Comparison of ENCODE assay signal across 8 mouse cellular contexts in the genomic region with DNA sequence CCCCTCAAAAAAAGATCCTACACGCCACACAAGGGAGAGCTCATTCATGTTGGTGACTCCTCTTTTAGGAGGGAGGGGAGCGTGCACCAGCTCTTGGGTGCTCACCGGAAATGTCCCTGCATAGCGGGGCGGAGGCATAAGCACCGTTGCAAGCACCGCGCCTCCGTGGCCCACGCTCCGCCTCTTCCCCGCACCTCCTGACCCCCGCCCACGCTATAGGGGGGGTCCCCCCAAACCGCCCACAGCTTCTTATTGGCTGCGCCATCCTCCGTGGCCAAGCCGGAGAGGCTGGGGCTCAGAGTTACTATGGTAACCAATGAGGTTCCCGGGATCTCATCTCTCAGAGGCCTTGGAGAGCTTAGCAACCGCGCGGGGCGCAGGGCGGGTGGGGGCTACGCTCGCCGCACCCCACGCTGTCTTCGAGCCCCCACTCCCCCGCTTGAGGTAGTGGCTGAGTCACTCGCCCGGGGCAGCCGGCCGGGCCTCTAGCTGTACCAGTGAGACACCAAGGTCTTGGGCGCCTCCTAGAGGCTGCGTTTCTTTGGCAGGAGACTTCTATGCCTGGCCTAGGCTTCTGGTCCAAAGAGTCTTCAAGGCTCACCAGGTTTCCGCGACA. TPM values are rescaled to one million over a fixed set of nuclear protein-coding genes. Genes with fewer than 3 reads are reported as not detected.
DNase-seq lines count a peak whose midpoint lies in the region; ATAC-seq and TF ChIP-seq lines count a peak whose summit lies in the region.

No protein-coding gene starts in this region.

- no peak for TF ChIP-seq POLR2A in brain, embryonic 14.5 days (IDR thresholded peaks at IDR 0.05; ENCODE audit: borderline replicate concordance, extremely low read depth, insufficient read depth, insufficient read length, poor library complexity, severe bottlenecking)

- 0 out of 2 replicates have a peak, but pooled peaks have one; percentile 12 for ATAC-seq in heart, embryonic 12.5 days (ENCODE audit: insufficient number of reproducible peaks, low FRiP score)
- ATAC-seq in kidney, embryonic 16.5 days (ENCODE audit: low FRiP score, low TSS enrichment): peak; percentile 53
- peak; percentile 48 for ATAC-seq in monocyte, adult 5-6 weeks (replicated peaks; ENCODE audit: insufficient number of reproducible peaks, low FRiP score, low TSS enrichment, poor library complexity, severe bottlenecking)

- no peak overlapping the region for H3K27ac ChIP-seq in heart, embryonic 12.5 days (ENCODE audit: poor library complexity, severe bottlenecking)
- H3K27ac ChIP-seq in kidney, embryonic 16.5 days (ENCODE audit: low read length): peak overlapping the region; percentile 41; the same call in 1 of the 2 replicates

- H3K4me3 ChIP-seq in erythroblast, embryonic 14.5 days (replicated peaks): peak overlapping the region; percentile 30
- peak overlapping the region; percentile 61 for H3K4me3 ChIP-seq in heart, embryonic 12.5 days
- H3K4me3 ChIP-seq in kidney, embryonic 16.5 days (ENCODE audit: low read length): peak overlapping the region; percentile 76

- H3K4me2 ChIP-seq in heart, embryonic 12.5 days: peak overlapping the region; percentile 96
- peak overlapping the region; percentile 90 for H3K4me2 ChIP-seq in kidney, embryonic 16.5 days (replicated peaks; ENCODE audit: low read depth, low read length)

- H3K9me3 ChIP-seq in erythroblast, embryonic 14.5 days (ENCODE audit: control insufficient read depth, low read length): peaks cover 45% of the 10 kb centered on the region
- H3K9me3 ChIP-seq in heart, embryonic 12.5 days (replicated peaks): no peaks in the 10 kb centered on the region
- H3K9me3 ChIP-seq in kidney, embryonic 16.5 days (ENCODE audit: low read length): no peaks in the 10 kb centered on the region

- no peaks in the 10 kb centered on the region for H3K36me3 ChIP-seq in erythroblast, embryonic 14.5 days (ENCODE audit: control insufficient read depth)
- H3K36me3 ChIP-seq in heart, embryonic 12.5 days: peaks cover 7% of the 10 kb centered on the region; the same call in 1 of the 2 replicates
- 0 out of 2 replicates have a peak, but pooled peaks cover 5% of the 10 kb centered on the region for H3K36me3 ChIP-seq in kidney, embryonic 16.5 days (ENCODE audit: insufficient read depth, low read length)

- H3K27me3 ChIP-seq in erythroblast, embryonic 14.5 days (ENCODE audit: control insufficient read depth): peaks cover 99% of the 10 kb centered on the region
- H3K27me3 ChIP-seq in heart, embryonic 12.5 days (replicated peaks): peaks cover 70% of the 10 kb centered on the region
- H3K27me3 ChIP-seq in kidney, embryonic 16.5 days (ENCODE audit: insufficient read depth, low read length): peaks cover 66% of the 10 kb centered on the region

- no peak overlapping the region for H3K9ac ChIP-seq in heart, embryonic 12.5 days
- peak overlapping the region; percentile 20; the same call in 1 of the 2 replicates for H3K9ac ChIP-seq in kidney, embryonic 16.5 days (replicated peaks; ENCODE audit: low read length)

- H3K4me1 ChIP-seq in erythroblast, embryonic 14.5 days (ENCODE audit: control insufficient read depth): peaks cover 70% of the 10 kb centered on the region
- H3K4me1 ChIP-seq in heart, embryonic 12.5 days (replicated peaks): peaks cover 76% of the 10 kb centered on the region
- H3K4me1 ChIP-seq in kidney, embryonic 16.5 days (ENCODE audit: insufficient read depth, low read length): peaks cover 69% of the 10 kb centered on the region

- TF ChIP-seq CTCF in brain, embryonic 14.5 days (IDR thresholded peaks at IDR 0.05; ENCODE audit: borderline replicate concordance, extremely low read depth, insufficient read depth, insufficient read length): peak; percentile 74

- WGBS in heart, embryonic 12.5 days: under 1% methylated on average over 38 of the region's 38 CpGs
- under 1% methylated on average over 38 of the region's 38 CpGs for WGBS in kidney, embryonic 16.5 days

- DNase-seq in CD4-positive helper T cell, adult 2 months (ENCODE audit: low read depth, low spot score): peak; percentile 91
- DNase-seq in brain, embryonic 14.5 days (ENCODE audit: low read depth): peak; percentile 92
- peak; percentile 88 for DNase-seq in liver
- peak; percentile 85 to 94 for DNase-seq in spleen, postnatal 4 days (ENCODE audit: low spot score in 2 of 2)

RNA-seq across cellular contexts. Expression of a gene that starts 0.9 kb away (rescaled TPM):
- polyA plus RNA-seq in brain, embryonic 14.5 days (2012; rRNA removed): 8.3 and 11.7 TPM in 2 replicates
- polyA plus RNA-seq in erythroblast, embryonic 14.5 days (2012): 0.02 and 0.06 TPM in 2 replicates
- polyA plus RNA-seq in heart, embryonic 12.5 days (2016; fragmentation: Nextera tagmentation; extraction: Ambion mirVana): 13.3 and 13.8 TPM in 2 replicates
- polyA plus RNA-seq in kidney, embryonic 16.5 days (2015; fragmentation: Nextera tagmentation; extraction: Ambion mirVana): 16.1 and 16.2 TPM in 2 replicates
- total RNA-seq in monocyte, adult 5-6 weeks (2017): 0.11 to 0.95 TPM (median 0.78 TPM) in 3 replicates

RNA-seq across cellular contexts. Expression of a gene that starts 8.4 kb away (rescaled TPM):
- 20.0 and 23.8 TPM in 2 replicates for polyA plus RNA-seq in brain, embryonic 14.5 days (2012; rRNA removed)
- polyA plus RNA-seq in erythroblast, embryonic 14.5 days (2012): 0.13 and 0.47 TPM in 2 replicates
- 19.4 and 20.5 TPM in 2 replicates for polyA plus RNA-seq in heart, embryonic 12.5 days (2016; fragmentation: Nextera tagmentation; extraction: Ambion mirVana)
- 26.1 and 26.9 TPM in 2 replicates for polyA plus RNA-seq in kidney, embryonic 16.5 days (2015; fragmentation: Nextera tagmentation; extraction: Ambion mirVana)
- 8.5 to 15.8 TPM (median 9.5 TPM) in 3 replicates for total RNA-seq in monocyte, adult 5-6 weeks (2017)

RNA-seq across cellular contexts. Expression of a gene that starts 20.8 kb away (rescaled TPM):
- 19.3 and 23.9 TPM in 2 replicates for polyA plus RNA-seq in brain, embryonic 14.5 days (2012; rRNA removed)
- polyA plus RNA-seq in erythroblast, embryonic 14.5 days (2012): 1.1 and 1.4 TPM in 2 replicates
- polyA plus RNA-seq in heart, embryonic 12.5 days (2016; fragmentation: Nextera tagmentation; extraction: Ambion mirVana): 23.3 and 23.5 TPM in 2 replicates
- 28.2 and 28.4 TPM in 2 replicates for polyA plus RNA-seq in kidney, embryonic 16.5 days (2015; fragmentation: Nextera tagmentation; extraction: Ambion mirVana)
- 3.0 to 22.9 TPM (median 3.2 TPM) in 3 replicates for total RNA-seq in monocyte, adult 5-6 weeks (2017)

RNA-seq across cellular contexts. Expression of a gene that starts 23.3 kb away (rescaled TPM):
- polyA plus RNA-seq in brain, embryonic 14.5 days (2012; rRNA removed): 6.6 and 12.1 TPM in 2 replicates
- polyA plus RNA-seq in erythroblast, embryonic 14.5 days (2012): 0.01 TPM in 1 of 2 replicates, not detected in the other
- polyA plus RNA-seq in heart, embryonic 12.5 days (2016; fragmentation: Nextera tagmentation; extraction: Ambion mirVana): 16.3 and 16.8 TPM in 2 replicates
- polyA plus RNA-seq in kidney, embryonic 16.5 days (2015; fragmentation: Nextera tagmentation; extraction: Ambion mirVana): 3.8 and 5.0 TPM in 2 replicates
- 1.5 to 3.6 TPM (median 2.2 TPM) in 3 replicates for total RNA-seq in monocyte, adult 5-6 weeks (2017)

Comparison
In these comparisons a context has a peak if more than half of its experiments do, and no peak if none do; other contexts are left out.
1. RNA of a gene that starts 8.4 kb away (polyA plus RNA-seq): 26.1 to 26.9 TPM in kidney, embryonic 16.5 days, 20.0 to 23.8 TPM in brain, embryonic 14.5 days and 19.4 to 20.5 TPM in heart, embryonic 12.5 days; 0.13 to 0.47 TPM in erythroblast, embryonic 14.5 days; every median in the first group is over 10 times any median in the second.
2. Peak in every context shown above with its lines, with median percentiles within 50 percentile points of each other: DNase-seq, H3K4me3 ChIP-seq and ATAC-seq.